Mouse (Mus musculus): ENCODE data around the gene Bcl2. TPM values are rescaled to one million over a fixed set of nuclear protein-coding genes. Genes with fewer than 3 reads are reported as not detected.

Gene Bcl2
- total RNA-seq, 2 experiments from 2014 or later: 6.1 to 8.8 TPM

- peak; percentile 14 for DNase-seq
These were observed 47.7 kb downstream of the Bcl2 start for GRCm38 (mm10) chr1:106666140-106667088.

- DNase-seq: no peak
These were observed 49.1 kb downstream of the Bcl2 start for GRCm38 (mm10) chr1:106664978-106665377.

- no peak for DNase-seq
These were observed 51.6 kb downstream of the Bcl2 start for GRCm38 (mm10) chr1:106662486-106662885.

GRCm38 (mm10) chr1:106658293-106658847 lies 55.7 kb downstream of the Bcl2 start:
- DNase-seq: no peak

- no peak for DNase-seq
These were observed 57.8 kb downstream of the Bcl2 start for GRCm38 (mm10) chr1:106656207-106656738.

GRCm38 (mm10) chr1:106654254-106654653 lies 59.8 kb downstream of the Bcl2 start:
- DNase-seq: no peak

GRCm38 (mm10) chr1:106653441-106653860 lies 60.6 kb downstream of the Bcl2 start:
- no peak for DNase-seq

- DNase-seq: no peak
These were observed 62.9 kb downstream of the Bcl2 start for GRCm38 (mm10) chr1:106651211-106651610.

- no peak for DNase-seq
These were observed 63.6 kb downstream of the Bcl2 start for GRCm38 (mm10) chr1:106650427-106650826.

GRCm38 (mm10) chr1:106647336-106647735 lies 66.7 kb downstream of the Bcl2 start:
- DNase-seq: no peak

- no peak for DNase-seq
These were observed 69.5 kb downstream of the Bcl2 start for GRCm38 (mm10) chr1:106644566-106644965.

- no peak for DNase-seq
These were observed 70.5 kb downstream of the Bcl2 start for GRCm38 (mm10) chr1:106643527-106643926.

- no peak for DNase-seq
These were observed 73.5 kb downstream of the Bcl2 start for GRCm38 (mm10) chr1:106640577-106640976.

GRCm38 (mm10) chr1:106637705-106638104 lies 76.4 kb downstream of the Bcl2 start:
- no peak for DNase-seq

- no peak for DNase-seq
These were observed 77.4 kb downstream of the Bcl2 start for GRCm38 (mm10) chr1:106636714-106637113.

GRCm38 (mm10) chr1:106633207-106633606 lies 80.9 kb downstream of the Bcl2 start:
- DNase-seq: no peak

GRCm38 (mm10) chr1:106631869-106632463 lies 82.1 kb downstream of the Bcl2 start:
- no peak for DNase-seq

- DNase-seq: no peak
These were observed 83.1 kb downstream of the Bcl2 start for GRCm38 (mm10) chr1:106630973-106631372.

GRCm38 (mm10) chr1:106629931-106630682 lies 84.0 kb downstream of the Bcl2 start:
- peak; percentile 22 for DNase-seq

- peak; percentile 38 for DNase-seq
These were observed 84.6 kb downstream of the Bcl2 start for GRCm38 (mm10) chr1:106629470-106629830.

GRCm38 (mm10) chr1:106628718-106629469 lies 85.2 kb downstream of the Bcl2 start:
- DNase-seq: peak; percentile 37

All from adrenal gland, postnatal 10 days (tissue).